Mouse (Mus musculus): Measurements from ENCODE around the gene Kcnj9. TPM values are rescaled to one million over a fixed set of nuclear protein-coding genes. Genes with fewer than 3 reads are reported as not detected.

Gene Kcnj9
- 0.05 TPM in 1 of 2 replicates, not detected in the other for polyA plus RNA-seq (2015; fragmentation: Nextera tagmentation; extraction: Ambion mirVana)

- Histone ChIP-seq H3K4me2 (replicated peaks; ENCODE audit: low read depth) (no peak within 1 kb of the TSS), H3K36me3 (ENCODE audit: control insufficient read depth, insufficient read depth) (no peaks in the 10 kb centered on the region), H3K4me1 (replicated peaks; ENCODE audit: control insufficient read depth, insufficient read depth, low read length) (no peaks in the 10 kb centered on the region), H3K9me3 (ENCODE audit: control insufficient read depth) (no peaks in the 10 kb centered on the region), H3K9ac (ENCODE audit: low read depth, low read length) (no peak within 1 kb of the TSS), H3K27ac (ENCODE audit: low read depth, low read length) (no peak within 1 kb of the TSS), H3K27me3 (replicated peaks; ENCODE audit: control insufficient read depth, insufficient read depth, low read length) (peaks cover 61% of the 10 kb centered on the region), H3K4me3 (ENCODE audit: low read depth, low read length) (no peak within 1 kb of the TSS)
- WGBS: 27% methylated on average over 9 of the region's 9 CpGs
- no peak for ATAC-seq
- no peak for TF ChIP-seq CTCF (IDR thresholded peaks at IDR 0.05; ENCODE audit: low read depth)
Observed at GRCm38 (mm10) chr1:172329131-172329530, at the start of gene Kcnj9. Gene Kcnj9 (minus strand): TSS chr1:172329318.

GRCm38 (mm10) chr1:172376758-172377458, 47.8 kb upstream of the Kcnj9 start:
- Histone ChIP-seq H3K27me3 (replicated peaks; ENCODE audit: control insufficient read depth, insufficient read depth, low read length) (no peaks in the 10 kb centered on the region), H3K9me3 (ENCODE audit: control insufficient read depth) (no peaks in the 10 kb centered on the region), H3K27ac (ENCODE audit: low read depth, low read length) (peak overlapping the region; percentile 84), H3K4me2 (replicated peaks; ENCODE audit: low read depth) (peak overlapping the region; percentile 98), H3K4me1 (replicated peaks; ENCODE audit: control insufficient read depth, insufficient read depth, low read length) (peaks cover 8% of the 10 kb centered on the region), H3K36me3 (ENCODE audit: control insufficient read depth, insufficient read depth) (no peaks in the 10 kb centered on the region; the same call in 1 of the 2 replicates), H3K9ac (ENCODE audit: low read depth, low read length) (peak overlapping the region; percentile 72), H3K4me3 (ENCODE audit: low read depth, low read length) (peak overlapping the region; percentile 95)
- peak; percentile 53 for ATAC-seq
- WGBS: 2% methylated on average over 55 of the region's 62 CpGs
- no peak for TF ChIP-seq CTCF (IDR thresholded peaks at IDR 0.05; ENCODE audit: low read depth)

- H3K4me3 ChIP-seq (ENCODE audit: low read depth, low read length): peak within 1 kb of the TSS; percentile 95
- no peaks in the 10 kb centered on the region; the same call in 1 of the 2 replicates for H3K36me3 ChIP-seq (ENCODE audit: control insufficient read depth, insufficient read depth)
- H3K4me1 ChIP-seq (replicated peaks; ENCODE audit: control insufficient read depth, insufficient read depth, low read length): peaks cover 8% of the 10 kb centered on the region
- ATAC-seq: peak; percentile 98
- peak within 1 kb of the TSS; percentile 84 for H3K27ac ChIP-seq (ENCODE audit: low read depth, low read length)
- WGBS: under 1% methylated on average over 39 of the region's 39 CpGs
- TF ChIP-seq CTCF (IDR thresholded peaks at IDR 0.05; ENCODE audit: low read depth): no peak
- no peaks in the 10 kb centered on the region for H3K27me3 ChIP-seq (replicated peaks; ENCODE audit: control insufficient read depth, insufficient read depth, low read length)
- no peaks in the 10 kb centered on the region for H3K9me3 ChIP-seq (ENCODE audit: control insufficient read depth)
- H3K9ac ChIP-seq (ENCODE audit: low read depth, low read length): peak within 1 kb of the TSS; percentile 72
- H3K4me2 ChIP-seq (replicated peaks; ENCODE audit: low read depth): peak within 1 kb of the TSS; percentile 98
Observed at GRCm38 (mm10) chr1:172376198-172376667, 47.1 kb upstream of the Kcnj9 start, which contains the start of gene Pigm. Gene Pigm (plus strand): TSS chr1:172376546.

GRCm38 (mm10) chr1:172368768-172369418, 39.8 kb upstream of the Kcnj9 start:
- H3K9ac ChIP-seq (ENCODE audit: low read depth, low read length): no peak overlapping the region
- peak; percentile 72 for TF ChIP-seq CTCF (IDR thresholded peaks at IDR 0.05; ENCODE audit: low read depth)
- H3K27me3 ChIP-seq (replicated peaks; ENCODE audit: control insufficient read depth, insufficient read depth, low read length): peaks cover 8% of the 10 kb centered on the region; the same call in 1 of the 2 replicates
- no peaks in the 10 kb centered on the region for H3K9me3 ChIP-seq (ENCODE audit: control insufficient read depth)
- peaks cover 6% of the 10 kb centered on the region; the same call in 1 of the 2 replicates for H3K4me1 ChIP-seq (replicated peaks; ENCODE audit: control insufficient read depth, insufficient read depth, low read length)
- no peaks in the 10 kb centered on the region for H3K36me3 ChIP-seq (ENCODE audit: control insufficient read depth, insufficient read depth)
- peak; percentile 63 for ATAC-seq
- no peak overlapping the region for H3K4me3 ChIP-seq (ENCODE audit: low read depth, low read length)
- H3K4me2 ChIP-seq (replicated peaks; ENCODE audit: low read depth): peak overlapping the region; percentile 45
- WGBS: 26% methylated on average over 23 of the region's 23 CpGs
- H3K27ac ChIP-seq (ENCODE audit: low read depth, low read length): no peak overlapping the region

- peaks cover 6% of the 10 kb centered on the region; the same call in 1 of the 2 replicates for H3K4me1 ChIP-seq (replicated peaks; ENCODE audit: control insufficient read depth, insufficient read depth, low read length)
- 20% methylated on average over 6 of the region's 6 CpGs for WGBS
- H3K4me3 ChIP-seq (ENCODE audit: low read depth, low read length): no peak overlapping the region
- no peaks in the 10 kb centered on the region for H3K9me3 ChIP-seq (ENCODE audit: control insufficient read depth)
- no peak overlapping the region for H3K9ac ChIP-seq (ENCODE audit: low read depth, low read length)
- peaks cover 8% of the 10 kb centered on the region; the same call in 1 of the 2 replicates for H3K27me3 ChIP-seq (replicated peaks; ENCODE audit: control insufficient read depth, insufficient read depth, low read length)
- no peaks in the 10 kb centered on the region for H3K36me3 ChIP-seq (ENCODE audit: control insufficient read depth, insufficient read depth)
- H3K27ac ChIP-seq (ENCODE audit: low read depth, low read length): no peak overlapping the region
- ATAC-seq: peak; percentile 20
- peak; percentile 75 for TF ChIP-seq CTCF (IDR thresholded peaks at IDR 0.05; ENCODE audit: low read depth)
- no peak overlapping the region for H3K4me2 ChIP-seq (replicated peaks; ENCODE audit: low read depth)
Observed at GRCm38 (mm10) chr1:172364684-172365083, 35.6 kb upstream of the Kcnj9 start.

GRCm38 (mm10) chr1:172358341-172358740, 29.2 kb upstream of the Kcnj9 start:
- H3K9ac ChIP-seq (ENCODE audit: low read depth, low read length): no peak overlapping the region
- no peak overlapping the region for H3K27ac ChIP-seq (ENCODE audit: low read depth, low read length)
- H3K9me3 ChIP-seq (ENCODE audit: control insufficient read depth): no peaks in the 10 kb centered on the region
- H3K36me3 ChIP-seq (ENCODE audit: control insufficient read depth, insufficient read depth): no peaks in the 10 kb centered on the region
- H3K4me1 ChIP-seq (replicated peaks; ENCODE audit: control insufficient read depth, insufficient read depth, low read length): no peaks in the 10 kb centered on the region
- WGBS: 79% methylated on average over 10 of the region's 10 CpGs
- no peak for ATAC-seq
- no peak overlapping the region for H3K4me2 ChIP-seq (replicated peaks; ENCODE audit: low read depth)
- H3K4me3 ChIP-seq (ENCODE audit: low read depth, low read length): no peak overlapping the region
- no peak for TF ChIP-seq CTCF (IDR thresholded peaks at IDR 0.05; ENCODE audit: low read depth)
- peaks cover 4% of the 10 kb centered on the region; the same call in 1 of the 2 replicates for H3K27me3 ChIP-seq (replicated peaks; ENCODE audit: control insufficient read depth, insufficient read depth, low read length)

Data from intestine, postnatal 0 days (tissue).